Mouse (Mus musculus) cerebellum, adult 2 months (tissue): Measurements from ENCODE around the gene Pde6b. TPM values are rescaled to one million over a fixed set of nuclear protein-coding genes. Genes with fewer than 3 reads are reported as not detected.

Source experiments
- DNase-seq, 2 experiments: peaks; one replicate each; pipeline ENCODE4 v3.0.0; 2021
- H3K27ac ChIP-seq: fragments of 200-500 bp; 2 replicates; pipeline ENCODE4 v1.5.1; 2012; ENCODE audit warnings: low read length, control low read depth, inconsistent platforms; ENCODE audit not compliant: insufficient read depth
- H3K27me3 ChIP-seq: fragments of 200-500 bp; 2 replicates; pipeline ENCODE4 v1.6.1; 2012; ENCODE audit warnings: inconsistent platforms, mild to moderate bottlenecking, low read length, moderate library complexity; ENCODE audit not compliant: control insufficient read depth, insufficient read depth
- H3K4me1 ChIP-seq: fragments of 200-500 bp; 2 replicates; pipeline ENCODE4 v1.6.1; 2011; ENCODE audit warnings: low read length; ENCODE audit not compliant: control insufficient read depth, insufficient read depth
- H3K4me3 ChIP-seq: fragments of 200-500 bp; replicated peaks from 2 replicates; pipeline ENCODE3; 2011; ENCODE audit warnings: mild to moderate bottlenecking, low read depth, low read length, control low read depth; ENCODE audit not compliant: insufficient read depth
- CTCF ChIP-seq: fragments of 200-500 bp; IDR thresholded peaks from 2 replicates; pipeline ENCODE4 v1.5.1; 2011; ENCODE audit warnings: low read depth, mild to moderate bottlenecking, control low read depth, low read length, moderate library complexity, borderline replicate concordance; ENCODE audit not compliant: insufficient read depth
- POLR2A ChIP-seq: fragments of 200-500 bp; IDR thresholded peaks from 2 replicates; pipeline ENCODE4 v1.6.1; 2011; ENCODE audit warnings: low read length, control low read depth, borderline replicate concordance; ENCODE audit not compliant: insufficient read depth
- WGBS: fragments of 180-500 bp; shearing (Covaris S2); methylation state at CpG from one replicate; pipeline ENCODE4 v1.1.7; 2018; 5-methylcytosine and 5-hydroxymethylcytosine counted together
- polyA plus RNA-seq: library from polyadenylated mRNA; depleted of rRNA; stranded (reverse); fragments of >200 nt; gene quantifications from 2 replicates; pipeline ENCODE4 v1.2.3, GENCODE M21; 2012; rRNA removed

Gene Pde6b
- polyA plus RNA-seq, result 0.33 and 0.38 TPM in 2 replicates

DNA sequence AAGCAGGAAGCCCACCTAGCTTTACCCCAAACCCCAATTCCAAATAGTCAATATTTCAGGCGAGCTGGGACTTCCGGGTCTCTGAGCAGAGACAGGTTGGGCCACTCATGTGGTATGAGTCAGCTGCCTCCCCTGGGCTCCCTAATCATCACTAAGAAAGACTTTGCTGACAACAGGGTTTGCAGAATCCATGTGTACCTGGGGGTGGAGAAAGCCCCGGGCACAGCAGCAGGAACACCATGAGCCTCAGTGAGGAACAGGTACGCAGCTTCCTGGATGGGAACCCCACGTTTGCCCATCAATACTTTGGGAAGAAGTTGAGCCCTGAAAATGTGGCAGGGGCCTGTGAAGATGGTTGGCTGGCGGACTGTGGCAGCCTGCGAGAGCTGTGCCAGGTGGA, at the start of gene Pde6b:
TSS of gene Pde6b (plus strand) at position 191 of the 400 bp plus-strand sequence.
- no peak within 1 kb of the TSS for H3K27ac ChIP-seq
- no peaks in the 10 kb centered on the region for H3K27me3 ChIP-seq
- no peaks in the 10 kb centered on the region for H3K4me1 ChIP-seq
- no peak within 1 kb of the TSS for H3K4me3 ChIP-seq
- DNase-seq, result no peak
- 78% methylated on average over 7 of the region's 7 CpGs for WGBS
- TF ChIP-seq POLR2A, result no peak
- no peak for TF ChIP-seq CTCF

DNA sequence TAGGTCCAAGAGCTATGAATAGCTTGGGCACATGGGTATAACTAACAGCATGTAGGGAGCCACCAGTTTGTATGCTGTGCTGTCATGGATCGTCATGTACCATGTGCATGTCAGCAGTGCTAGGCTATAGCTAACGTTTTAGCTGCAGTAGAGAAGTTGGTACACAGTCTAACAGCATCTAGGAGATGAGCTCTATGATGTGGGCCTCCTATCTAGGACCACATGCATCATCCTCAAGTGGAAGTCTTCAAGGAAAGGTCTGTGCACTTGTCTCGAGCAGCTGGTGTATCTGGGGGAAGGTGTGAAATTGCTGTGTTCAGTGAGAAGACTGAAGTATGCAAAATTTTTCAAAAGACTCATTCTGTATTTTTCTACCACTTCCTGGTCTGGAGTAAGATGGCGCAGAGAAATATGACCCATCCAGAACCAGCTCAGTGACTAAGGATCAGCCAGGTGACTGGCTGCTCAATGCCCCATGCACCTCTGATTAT, 44.5 kb upstream of the Pde6b start:
- Histone ChIP-seq H3K27me3 (no peaks in the 10 kb centered on the region), H3K4me3 (no peak overlapping the region), H3K27ac (no peak overlapping the region), H3K4me1 (no peaks in the 10 kb centered on the region)
- TF ChIP-seq POLR2A (no peak), CTCF (no peak)
- no peak for DNase-seq
- WGBS, result 89% methylated on average over 4 of the region's 4 CpGs

DNA sequence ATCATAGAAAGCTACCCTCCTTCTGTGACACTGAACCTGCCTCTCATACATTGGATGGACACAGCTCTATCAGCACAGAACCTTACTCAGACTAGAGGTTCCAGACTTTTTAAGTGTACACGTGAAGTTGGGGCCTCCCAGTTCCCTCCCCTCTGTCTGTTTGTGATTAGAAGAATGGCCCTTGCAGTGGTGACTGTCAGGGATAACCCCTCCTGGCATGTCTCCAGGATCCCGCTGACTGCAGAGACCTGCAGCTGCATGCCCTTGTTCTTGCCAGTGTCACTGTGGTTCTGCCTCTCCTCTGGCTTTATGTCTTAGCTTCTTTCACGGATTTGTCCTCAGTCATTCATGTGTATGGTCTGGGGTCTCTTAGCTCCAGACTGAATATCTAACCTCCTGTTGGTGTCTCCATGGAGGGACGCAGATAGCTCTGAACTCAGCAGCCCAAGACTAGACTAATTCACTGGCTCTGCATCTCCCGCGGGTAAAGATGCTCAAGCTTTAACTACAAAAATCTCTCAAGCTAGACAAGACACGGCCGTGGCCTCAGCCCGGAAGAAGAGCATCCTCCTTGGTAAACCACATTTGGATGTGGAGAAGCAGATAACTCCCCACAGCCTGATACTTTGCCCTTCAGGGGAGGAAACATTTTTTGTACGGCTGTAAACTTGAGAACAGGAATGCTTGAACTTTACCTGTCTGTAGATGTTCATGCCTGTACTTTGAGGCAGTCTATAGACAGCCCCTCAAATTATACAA, 42.7 kb upstream of the Pde6b start:
- 65% methylated on average over 10 of the region's 10 CpGs for WGBS
- no peak for DNase-seq
- Histone ChIP-seq H3K4me3 (no peak overlapping the region), H3K27me3 (no peaks in the 10 kb centered on the region), H3K27ac (no peak overlapping the region), H3K4me1 (no peaks in the 10 kb centered on the region)
- no peak for TF ChIP-seq POLR2A

DNA sequence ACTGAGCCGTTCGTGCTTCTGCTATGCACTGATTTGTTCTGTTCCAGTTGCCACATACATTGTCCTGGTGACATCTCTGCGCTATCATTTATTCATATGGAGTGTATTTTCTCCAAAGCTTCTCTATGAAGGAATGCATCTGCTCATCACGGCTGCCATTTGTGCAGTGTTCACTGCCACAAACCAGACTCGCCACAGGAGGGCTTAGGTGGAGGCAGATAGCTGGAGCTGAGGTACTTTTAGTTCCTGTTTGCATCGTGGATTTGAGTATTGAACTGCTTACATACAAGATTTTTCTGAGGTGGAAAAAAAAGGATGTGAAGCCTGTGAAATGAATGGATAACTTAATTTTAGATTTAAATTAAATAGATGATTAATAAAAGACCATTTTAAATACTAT, 40.3 kb upstream of the Pde6b start:
- TF ChIP-seq POLR2A, result no peak
- no peak for TF ChIP-seq CTCF
- Histone ChIP-seq H3K27ac (no peak overlapping the region), H3K4me3 (no peak overlapping the region), H3K27me3 (no peaks in the 10 kb centered on the region), H3K4me1 (no peaks in the 10 kb centered on the region)
- no peak for DNase-seq
- WGBS, result 85% methylated on average over 6 of the region's 6 CpGs

DNA sequence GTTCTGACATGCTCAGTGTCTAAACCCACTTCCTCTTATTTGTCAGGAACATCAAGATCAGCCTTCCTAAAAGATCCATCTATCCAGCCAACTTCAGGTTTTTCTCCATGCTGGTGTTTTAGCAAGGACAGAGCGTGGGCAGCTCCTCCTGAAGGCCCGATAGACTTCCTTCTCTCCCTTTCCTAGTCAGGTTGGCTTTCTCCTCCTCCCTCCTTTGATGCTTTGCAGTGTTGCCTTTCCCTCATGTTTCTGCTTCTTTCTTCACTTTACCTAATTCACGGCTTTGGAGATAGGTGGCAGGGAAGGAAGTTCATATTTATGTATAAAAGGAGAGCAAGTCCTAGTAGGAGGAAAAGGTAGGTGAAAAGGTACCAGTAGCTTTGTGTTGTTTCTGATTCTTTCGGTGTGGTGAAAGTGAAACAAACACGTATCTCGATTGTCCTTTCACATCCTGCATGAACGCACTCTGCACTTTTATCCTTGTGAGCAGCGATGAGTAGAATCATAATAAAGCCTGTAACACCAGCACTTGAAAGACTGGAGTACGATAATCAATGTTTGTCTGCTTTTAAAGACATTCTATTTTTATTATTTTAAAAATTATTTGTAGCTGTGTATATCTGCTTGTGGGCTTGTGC, 38.6 kb upstream of the Pde6b start:
- WGBS, result 96% methylated on average over 9 of the region's 9 CpGs
- Histone ChIP-seq H3K27ac (no peak overlapping the region), H3K4me3 (no peak overlapping the region), H3K4me1 (no peaks in the 10 kb centered on the region), H3K27me3 (no peaks in the 10 kb centered on the region)
- no peak for DNase-seq
- TF ChIP-seq CTCF, result no peak
- TF ChIP-seq POLR2A, result no peak

DNA sequence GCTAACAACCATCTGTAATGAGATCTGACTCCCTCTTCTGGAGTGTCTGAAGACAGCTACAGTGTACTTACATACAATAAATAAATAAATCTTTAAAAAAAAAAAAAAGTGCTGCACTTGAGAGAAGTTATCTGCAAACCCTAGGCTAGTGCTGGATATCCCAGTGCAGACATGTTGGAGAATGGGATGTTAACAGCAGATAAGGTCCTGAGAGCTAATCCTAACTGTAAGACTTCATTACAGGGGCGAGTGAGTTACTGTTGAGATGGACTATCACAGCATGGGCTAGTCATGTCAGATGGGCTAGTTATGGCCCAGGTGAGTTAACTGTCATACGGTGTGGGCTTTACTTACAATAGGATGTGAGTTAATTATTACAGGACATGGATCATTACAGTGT, 34.1 kb upstream of the Pde6b start:
- Histone ChIP-seq H3K4me3 (no peak overlapping the region), H3K27me3 (no peaks in the 10 kb centered on the region), H3K27ac (no peak overlapping the region), H3K4me1 (no peaks in the 10 kb centered on the region)
- whole genome bisulfite sequencing, result 86% methylated on average over 2 of the region's 2 CpGs
- no peak for DNase-seq
- no peak for TF ChIP-seq CTCF
- no peak for TF ChIP-seq POLR2A

DNA sequence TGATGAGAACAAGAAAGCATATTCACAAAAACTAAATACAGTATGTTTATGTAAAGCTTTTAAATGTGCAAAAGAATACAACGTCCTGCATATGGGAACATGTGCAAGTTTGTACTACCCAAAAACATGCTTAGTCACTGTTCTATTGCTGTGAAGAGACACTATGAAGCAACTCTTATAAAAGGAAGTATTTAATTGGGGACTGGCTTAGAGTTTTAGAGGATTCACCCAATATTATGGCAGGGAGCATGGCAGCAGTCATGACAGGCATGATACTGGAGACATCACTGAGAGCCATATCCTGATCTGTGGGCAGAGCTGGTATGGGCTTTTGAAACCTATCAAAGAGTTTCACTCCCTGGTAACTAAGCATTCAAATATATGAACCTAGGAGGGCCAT, 30.3 kb upstream of the Pde6b start:
- Histone ChIP-seq H3K27ac (no peak overlapping the region), H3K4me3 (no peak overlapping the region), H3K4me1 (no peaks in the 10 kb centered on the region), H3K27me3 (no peaks in the 10 kb centered on the region)
- 96% methylated on average over 1 of the region's 1 CpGs for WGBS
- TF ChIP-seq CTCF (no peak), POLR2A (no peak)
- no peak for DNase-seq

DNA sequence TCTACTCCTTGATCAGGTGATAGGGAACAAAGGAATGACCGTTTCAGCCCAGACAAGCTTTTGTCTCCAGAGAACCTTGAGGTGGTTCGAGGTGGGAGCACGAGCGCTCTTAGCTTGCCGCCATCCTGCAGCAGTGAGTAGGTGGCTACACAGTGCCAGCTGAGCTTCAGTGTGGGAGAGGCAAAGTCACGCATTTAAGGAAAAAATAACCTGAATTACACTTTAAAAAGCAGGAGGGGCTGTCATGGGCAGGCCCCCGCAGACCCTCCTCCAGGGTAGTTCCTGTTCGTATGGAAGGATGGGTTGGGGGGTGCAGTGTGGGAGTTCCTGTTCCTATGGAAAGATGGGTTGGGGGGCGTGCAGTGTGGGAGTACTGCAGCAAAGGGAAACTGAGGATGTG, 28.7 kb upstream of the Pde6b start:
- H3K4me3 ChIP-seq, result no peak overlapping the region
- DNase-seq, result no peak
- WGBS, result 90% methylated on average over 9 of the region's 9 CpGs
- TF ChIP-seq CTCF, result no peak
- no peak for TF ChIP-seq POLR2A
- H3K4me1 ChIP-seq, result no peaks in the 10 kb centered on the region
- no peak overlapping the region for H3K27ac ChIP-seq
- no peaks in the 10 kb centered on the region for H3K27me3 ChIP-seq
